Mouse (Mus musculus) liver, adult 2 months (tissue): ENCODE results near the gene Dnm3. TPM values are rescaled to one million over a fixed set of nuclear protein-coding genes. Genes with fewer than 3 reads are reported as not detected.

Experiments
- DNase-seq: peaks from one replicate; pipeline ENCODE4 v3.0.0-alpha.2; 2011; ENCODE audit warnings: low read depth, low spot score; ENCODE audit errors: extremely low read depth
- H3K27ac ChIP-seq: fragments of 200-500 bp; replicated peaks from 2 replicates; pipeline ENCODE4 v1.5.1; 2012; ENCODE audit warnings: low read depth, mild to moderate bottlenecking, control low read depth, inconsistent platforms, low read length; ENCODE audit not compliant: insufficient read depth
- H3K27me3 ChIP-seq: fragments of 200-500 bp; 2 replicates; pipeline ENCODE4 v1.6.1; 2012; ENCODE audit warnings: mild to moderate bottlenecking, moderate library complexity, low read length, inconsistent platforms; ENCODE audit not compliant: control insufficient read depth, insufficient read depth
- H3K36me3 ChIP-seq: fragments of 200-500 bp; 2 replicates; pipeline ENCODE4 v1.6.1; 2012; ENCODE audit warnings: low read length, inconsistent platforms; ENCODE audit not compliant: control insufficient read depth, insufficient read depth
- H3K4me1 ChIP-seq: fragments of 200-500 bp; 2 replicates; pipeline ENCODE4 v1.6.1; 2011; ENCODE audit warnings: low read length; ENCODE audit not compliant: control insufficient read depth, insufficient read depth
- H3K4me3 ChIP-seq: fragments of 200-500 bp; 2 replicates; pipeline ENCODE4 v1.5.1; 2011; ENCODE audit warnings: low read depth, mild to moderate bottlenecking, control low read depth, low read length, moderate library complexity; ENCODE audit not compliant: insufficient read depth
- H3K79me2 ChIP-seq: fragments of 200-500 bp; 2 replicates; pipeline ENCODE4 v1.6.1; 2012; ENCODE audit warnings: inconsistent platforms, mild to moderate bottlenecking, low read length, moderate library complexity; ENCODE audit not compliant: control insufficient read depth, insufficient read depth
- H3K9ac ChIP-seq: fragments of 200-500 bp; 2 replicates; pipeline ENCODE4 v1.6.1; 2012; ENCODE audit warnings: low read depth, mild to moderate bottlenecking, control low read depth, inconsistent platforms, low read length
- CTCF ChIP-seq: fragments of 200-500 bp; IDR thresholded peaks from 2 replicates; pipeline ENCODE4 v1.5.1; 2011; ENCODE audit warnings: low read depth, low read length, control low read depth
- POLR2A ChIP-seq: fragments of 200-500 bp; IDR thresholded peaks from 2 replicates; pipeline ENCODE4 v1.6.1; 2011; ENCODE audit warnings: low read length, control low read depth; ENCODE audit not compliant: insufficient read depth; ENCODE audit errors: extremely low read depth
- WGBS: fragments of 180-500 bp; shearing (Covaris S2); methylation state at CpG from one replicate; pipeline ENCODE4 v1.1.7; 2018; 5-methylcytosine and 5-hydroxymethylcytosine counted together
- polyA plus RNA-seq: library from polyadenylated mRNA; depleted of rRNA; stranded (reverse); fragments of >200 nt; gene quantifications from 2 replicates; pipeline ENCODE4 v1.2.3, GENCODE M21; 2012
- total RNA-seq: library from RNA; depleted of rRNA; stranded (reverse); fragments of >200 nt; gene quantifications from 2 replicates; pipeline ENCODE4 v1.2.3, GENCODE M21; 2014

The Dnm3 gene
- total and polyA plus RNA-seq, 2 experiments: 0.46 to 0.60 TPM

GRCm38 (mm10) chr1:162506516-162506915 is 28.7 kb upstream of the Dnm3 start:
- no peaks in the 10 kb centered on the region for H3K27me3 ChIP-seq
- no peak overlapping the region for H3K27ac ChIP-seq
- no peaks in the 10 kb centered on the region for H3K4me1 ChIP-seq
- H3K36me3 ChIP-seq: no peaks in the 10 kb centered on the region
- no peak for DNase-seq
- WGBS: 84% methylated on average over 4 of the region's 4 CpGs
- TF ChIP-seq POLR2A (no peak), CTCF (no peak)
- H3K9ac ChIP-seq: no peak overlapping the region
- no peak overlapping the region for H3K4me3 ChIP-seq
- no peaks in the 10 kb centered on the region for H3K79me2 ChIP-seq

GRCm38 (mm10) chr1:162505649-162506048 is 27.8 kb upstream of the Dnm3 start:
- no peaks in the 10 kb centered on the region for H3K27me3 ChIP-seq

GRCm38 (mm10) chr1:162476531-162477080 is 1.2 kb downstream of the Dnm3 start:
- WGBS: 13% methylated on average over 19 of the region's 19 CpGs
- no peak overlapping the region for H3K27ac ChIP-seq
- no peak for DNase-seq
- no peaks in the 10 kb centered on the region for H3K79me2 ChIP-seq
- no peak for TF ChIP-seq CTCF
- no peak for TF ChIP-seq POLR2A
- no peak overlapping the region for H3K4me3 ChIP-seq
- no peaks in the 10 kb centered on the region for H3K36me3 ChIP-seq
- peaks cover 4% of the 10 kb centered on the region for H3K4me1 ChIP-seq
- no peak overlapping the region for H3K9ac ChIP-seq
- no peaks in the 10 kb centered on the region for H3K27me3 ChIP-seq

More at GRCm38 (mm10) chr1:162505649-162506048, 27.8 kb upstream of the Dnm3 start:
- no peak overlapping the region for H3K4me3 ChIP-seq
- no peak for DNase-seq
- no peaks in the 10 kb centered on the region for H3K36me3 ChIP-seq
- no peaks in the 10 kb centered on the region for H3K4me1 ChIP-seq
- H3K79me2 ChIP-seq: no peaks in the 10 kb centered on the region
- no peak overlapping the region for H3K27ac ChIP-seq
- TF ChIP-seq POLR2A (no peak), CTCF (no peak)
- no peak overlapping the region for H3K9ac ChIP-seq
- 78% methylated on average over 6 of the region's 6 CpGs for WGBS

- Histone ChIP-seq H3K4me1 (peaks cover 2% of the 10 kb centered on the region; the same call in 1 of the 2 replicates), H3K79me2 (no peaks in the 10 kb centered on the region), H3K4me3 (no peak overlapping the region), H3K27ac (no peak overlapping the region), H3K36me3 (no peaks in the 10 kb centered on the region), H3K9ac (no peak overlapping the region), H3K27me3 (no peaks in the 10 kb centered on the region)
- DNase-seq: no peak
- TF ChIP-seq POLR2A: no peak
- TF ChIP-seq CTCF: no peak
- 81% methylated on average over 1 of the region's 1 CpGs for WGBS
These were observed 4.9 kb downstream of the Dnm3 start for GRCm38 (mm10) chr1:162472949-162473348.

- TF ChIP-seq POLR2A (no peak), CTCF (no peak)
- no peak overlapping the region for H3K4me3 ChIP-seq
- H3K4me1 ChIP-seq: no peaks in the 10 kb centered on the region
- no peak overlapping the region for H3K27ac ChIP-seq
- H3K36me3 ChIP-seq: no peaks in the 10 kb centered on the region
- DNase-seq: no peak
- H3K27me3 ChIP-seq: no peaks in the 10 kb centered on the region
- H3K79me2 ChIP-seq: no peaks in the 10 kb centered on the region
- H3K9ac ChIP-seq: no peak overlapping the region
These were observed 6.7 kb downstream of the Dnm3 start for GRCm38 (mm10) chr1:162471089-162471488.

GRCm38 (mm10) chr1:162469752-162470280 is 8.0 kb downstream of the Dnm3 start:
- no peak overlapping the region for H3K4me3 ChIP-seq
- no peak overlapping the region for H3K9ac ChIP-seq
- no peaks in the 10 kb centered on the region for H3K36me3 ChIP-seq

More at GRCm38 (mm10) chr1:162469752-162470280, 8.0 kb downstream of the Dnm3 start:
- DNase-seq: no peak
- Histone ChIP-seq H3K27ac (no peak overlapping the region), H3K27me3 (no peaks in the 10 kb centered on the region), H3K4me1 (no peaks in the 10 kb centered on the region), H3K79me2 (no peaks in the 10 kb centered on the region)
- TF ChIP-seq CTCF: no peak
- TF ChIP-seq POLR2A: no peak
- 68% methylated on average over 2 of the region's 2 CpGs for WGBS
